Mouse (Mus musculus): ENCODE measurements around the gene Copb1. TPM values are rescaled to one million over a fixed set of nuclear protein-coding genes. Genes with fewer than 3 reads are reported as not detected.

The Copb1 gene
- total and polyA plus RNA-seq, 2 experiments from 2014 or later = 52.9 to 54.1 TPM

GRCm38 (mm10) chr7:114216908-114217307, 37.6 kb downstream of the Copb1 start:
- no peak overlapping the region for H3K27ac ChIP-seq (ENCODE audit: low read depth)
- no peak overlapping the region for H3K9ac ChIP-seq (replicated peaks; ENCODE audit: low read depth, low read length)
- H3K27me3 ChIP-seq (ENCODE audit: control insufficient read depth, insufficient read depth, low read length) = no peaks in the 10 kb centered on the region
- DNase-seq (ENCODE audit: low spot score) (no peak), ATAC-seq (ENCODE audit: insufficient read depth, low read depth) (no peak)
- peaks cover 68% of the 10 kb centered on the region for H3K36me3 ChIP-seq (replicated peaks; ENCODE audit: control insufficient read depth, insufficient read depth, low read length)
- H3K4me3 ChIP-seq (ENCODE audit: low read depth, low read length) = no peak overlapping the region
- H3K4me1 ChIP-seq (ENCODE audit: control insufficient read depth, insufficient read depth) = no peaks in the 10 kb centered on the region
- H3K4me2 ChIP-seq (ENCODE audit: low read depth, low read length) = no peak overlapping the region
- TF ChIP-seq EP300 (IDR thresholded peaks at IDR 0.05; ENCODE audit: low read depth) (no peak), CTCF (IDR thresholded peaks at IDR 0.05; ENCODE audit: low read depth) (no peak)
- H3K9me3 ChIP-seq (replicated peaks; ENCODE audit: control insufficient read depth, low read length) = no peaks in the 10 kb centered on the region
- 96% methylated on average over 2 of the region's 2 CpGs for WGBS

- Histone ChIP-seq H3K4me2 (ENCODE audit: low read depth, low read length) (no peak overlapping the region), H3K4me3 (ENCODE audit: low read depth, low read length) (no peak overlapping the region), H3K27me3 (ENCODE audit: control insufficient read depth, insufficient read depth, low read length) (no peaks in the 10 kb centered on the region), H3K4me1 (ENCODE audit: control insufficient read depth, insufficient read depth) (no peaks in the 10 kb centered on the region), H3K36me3 (replicated peaks; ENCODE audit: control insufficient read depth, insufficient read depth, low read length) (peaks cover 48% of the 10 kb centered on the region), H3K9me3 (replicated peaks; ENCODE audit: control insufficient read depth, low read length) (no peaks in the 10 kb centered on the region), H3K9ac (replicated peaks; ENCODE audit: low read depth, low read length) (no peak overlapping the region), H3K27ac (ENCODE audit: low read depth) (no peak overlapping the region)
- ATAC-seq (ENCODE audit: insufficient read depth, low read depth) (no peak), DNase-seq (ENCODE audit: low spot score) (no peak)
- TF ChIP-seq EP300 (IDR thresholded peaks at IDR 0.05; ENCODE audit: low read depth) (no peak), CTCF (IDR thresholded peaks at IDR 0.05; ENCODE audit: low read depth) (no peak)
- 85% methylated on average over 1 of the region's 1 CpGs for WGBS
These were observed 40.1 kb downstream of the Copb1 start for GRCm38 (mm10) chr7:114214385-114214784.

- ATAC-seq (ENCODE audit: insufficient read depth, low read depth) (no peak), DNase-seq (ENCODE audit: low spot score) (peak; percentile 50)
- H3K27ac ChIP-seq (ENCODE audit: low read depth) = no peak overlapping the region
- 55% methylated on average over 2 of the region's 2 CpGs for WGBS
- H3K4me2 ChIP-seq (ENCODE audit: low read depth, low read length) = no peak overlapping the region
- H3K27me3 ChIP-seq (ENCODE audit: control insufficient read depth, insufficient read depth, low read length) = no peaks in the 10 kb centered on the region
- H3K4me1 ChIP-seq (ENCODE audit: control insufficient read depth, insufficient read depth) = no peaks in the 10 kb centered on the region
- no peak overlapping the region for H3K9ac ChIP-seq (replicated peaks; ENCODE audit: low read depth, low read length)
- peaks cover 46% of the 10 kb centered on the region for H3K36me3 ChIP-seq (replicated peaks; ENCODE audit: control insufficient read depth, insufficient read depth, low read length)
- TF ChIP-seq EP300 (IDR thresholded peaks at IDR 0.05; ENCODE audit: low read depth) = no peak
- peak; percentile 60 for TF ChIP-seq CTCF (IDR thresholded peaks at IDR 0.05; ENCODE audit: low read depth)
- no peak overlapping the region for H3K4me3 ChIP-seq (ENCODE audit: low read depth, low read length)
- H3K9me3 ChIP-seq (replicated peaks; ENCODE audit: control insufficient read depth, low read length) = no peaks in the 10 kb centered on the region
These were observed 41.0 kb downstream of the Copb1 start for GRCm38 (mm10) chr7:114213537-114213936.

GRCm38 (mm10) chr7:114210618-114211017, 43.9 kb downstream of the Copb1 start:
- no peak for ATAC-seq (ENCODE audit: insufficient read depth, low read depth)
- Histone ChIP-seq H3K36me3 (replicated peaks; ENCODE audit: control insufficient read depth, insufficient read depth, low read length) (peaks cover 26% of the 10 kb centered on the region), H3K9me3 (replicated peaks; ENCODE audit: control insufficient read depth, low read length) (no peaks in the 10 kb centered on the region), H3K4me3 (ENCODE audit: low read depth, low read length) (no peak overlapping the region), H3K4me1 (ENCODE audit: control insufficient read depth, insufficient read depth) (no peaks in the 10 kb centered on the region), H3K27me3 (ENCODE audit: control insufficient read depth, insufficient read depth, low read length) (no peaks in the 10 kb centered on the region), H3K9ac (replicated peaks; ENCODE audit: low read depth, low read length) (no peak overlapping the region), H3K4me2 (ENCODE audit: low read depth, low read length) (no peak overlapping the region), H3K27ac (ENCODE audit: low read depth) (no peak overlapping the region)
- DNase-seq (ENCODE audit: low spot score) = no peak
- WGBS = 77% methylated on average over 3 of the region's 3 CpGs
- TF ChIP-seq EP300 (IDR thresholded peaks at IDR 0.05; ENCODE audit: low read depth) (no peak), CTCF (IDR thresholded peaks at IDR 0.05; ENCODE audit: low read depth) (no peak)

- Histone ChIP-seq H3K9ac (replicated peaks; ENCODE audit: low read depth, low read length) (no peak overlapping the region), H3K4me2 (ENCODE audit: low read depth, low read length) (no peak overlapping the region), H3K4me1 (ENCODE audit: control insufficient read depth, insufficient read depth) (no peaks in the 10 kb centered on the region), H3K4me3 (ENCODE audit: low read depth, low read length) (no peak overlapping the region), H3K9me3 (replicated peaks; ENCODE audit: control insufficient read depth, low read length) (no peaks in the 10 kb centered on the region), H3K27me3 (ENCODE audit: control insufficient read depth, insufficient read depth, low read length) (no peaks in the 10 kb centered on the region), H3K27ac (ENCODE audit: low read depth) (no peak overlapping the region), H3K36me3 (replicated peaks; ENCODE audit: control insufficient read depth, insufficient read depth, low read length) (peaks cover 22% of the 10 kb centered on the region)
- DNase-seq (ENCODE audit: low spot score) = no peak
- WGBS = 95% methylated on average over 1 of the region's 1 CpGs
- no peak for TF ChIP-seq EP300 (IDR thresholded peaks at IDR 0.05; ENCODE audit: low read depth)
- no peak for TF ChIP-seq CTCF (IDR thresholded peaks at IDR 0.05; ENCODE audit: low read depth)
- no peak for ATAC-seq (ENCODE audit: insufficient read depth, low read depth)
These were observed 44.7 kb downstream of the Copb1 start for GRCm38 (mm10) chr7:114209841-114210240.
